Mouse (Mus musculus): ENCODE results near the gene 9430015G10Rik.
"Not testable (repeated sequence)": the region's sequence is repeated elsewhere in the genome, so short reads cannot be mapped to it uniquely, and the experiment has no call there.

9430015G10Rik gene

GRCm38 (mm10) chr4:156097770-156098366, 11.9 kb upstream of the 9430015G10Rik start:
- DNase-seq (ENCODE audit: low spot score) = no peak

DNA sequence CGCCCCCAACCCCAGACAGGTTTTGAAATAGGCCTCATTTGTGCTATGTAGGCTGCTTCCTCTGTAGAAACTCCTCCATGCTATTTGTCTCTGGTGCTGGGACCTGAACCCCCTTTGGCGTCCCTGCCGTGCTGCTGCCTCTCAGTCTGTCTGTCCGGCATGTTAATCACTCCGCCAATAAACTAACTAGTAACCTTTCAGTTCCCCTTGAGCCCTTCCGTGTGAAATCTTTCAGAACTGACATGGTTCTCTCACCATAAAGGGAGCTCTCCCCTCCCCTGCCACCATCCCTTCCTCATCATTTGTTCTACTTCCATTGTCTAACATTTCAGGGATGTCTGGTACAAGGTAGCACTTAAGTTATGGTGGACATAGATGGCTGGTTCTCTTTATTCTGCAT, 10.4 kb upstream of the 9430015G10Rik start:
- DNase-seq (ENCODE audit: low spot score) = no peak

GRCm38 (mm10) chr4:156100501-156100900, 9.3 kb upstream of the 9430015G10Rik start:
- DNase-seq (ENCODE audit: low spot score) = no peak

- DNase-seq (ENCODE audit: low spot score) = no peak
Measured at GRCm38 (mm10) chr4:156101481-156101903, 8.3 kb upstream of the 9430015G10Rik start.

GRCm38 (mm10) chr4:156103342-156103741, 6.4 kb upstream of the 9430015G10Rik start:
- DNase-seq (ENCODE audit: low spot score) = no peak

DNA sequence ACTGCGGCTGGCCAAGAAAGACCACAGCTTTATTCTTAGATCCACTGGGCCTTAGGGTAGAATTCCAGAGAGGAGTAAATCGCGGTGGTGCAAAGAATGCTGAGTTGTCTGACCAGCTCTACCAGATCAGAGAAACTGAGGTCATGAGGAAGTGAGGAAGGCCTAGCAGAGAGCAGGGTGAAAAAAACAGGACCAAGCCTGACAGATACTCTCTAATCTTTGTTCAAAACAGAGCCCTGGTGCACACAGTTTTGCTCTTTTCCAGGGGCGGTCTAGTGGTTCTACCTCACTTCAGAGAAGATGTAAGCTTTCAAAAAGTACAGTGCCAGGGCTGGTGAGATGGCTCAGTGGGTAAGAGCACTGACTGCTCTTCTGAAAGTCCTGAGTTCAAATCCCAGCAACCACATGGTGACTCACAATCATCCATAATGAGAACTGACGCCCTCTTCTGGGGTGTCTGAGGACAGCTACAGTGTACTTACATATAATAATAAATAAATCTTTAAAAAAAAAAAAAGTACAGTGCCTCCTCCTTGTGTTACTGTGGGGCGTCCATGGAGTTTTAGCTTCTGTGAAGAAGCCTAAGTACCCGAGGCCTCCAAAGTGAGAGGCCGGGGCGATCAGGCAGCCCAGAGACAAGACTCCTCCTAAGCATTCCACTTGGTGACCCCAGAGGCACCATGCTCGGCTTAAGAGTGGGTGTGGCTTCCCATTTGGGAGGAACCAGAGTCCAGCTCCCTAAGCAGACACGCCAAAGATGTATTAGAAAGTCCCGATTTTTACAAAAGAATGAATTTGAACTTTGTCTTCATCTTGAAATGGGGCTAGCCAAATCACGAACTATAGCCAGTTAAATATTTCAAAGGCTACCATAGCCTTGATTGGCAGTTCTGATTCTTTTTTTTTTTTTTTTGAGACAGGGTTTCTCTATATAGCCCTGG, 906 bp upstream of the 9430015G10Rik start:
- DNase-seq (ENCODE audit: low spot score) = no peak

- no peak for DNase-seq (ENCODE audit: low spot score)
Measured at GRCm38 (mm10) chr4:156124077-156124476, 14.3 kb downstream of the 9430015G10Rik start.

DNA sequence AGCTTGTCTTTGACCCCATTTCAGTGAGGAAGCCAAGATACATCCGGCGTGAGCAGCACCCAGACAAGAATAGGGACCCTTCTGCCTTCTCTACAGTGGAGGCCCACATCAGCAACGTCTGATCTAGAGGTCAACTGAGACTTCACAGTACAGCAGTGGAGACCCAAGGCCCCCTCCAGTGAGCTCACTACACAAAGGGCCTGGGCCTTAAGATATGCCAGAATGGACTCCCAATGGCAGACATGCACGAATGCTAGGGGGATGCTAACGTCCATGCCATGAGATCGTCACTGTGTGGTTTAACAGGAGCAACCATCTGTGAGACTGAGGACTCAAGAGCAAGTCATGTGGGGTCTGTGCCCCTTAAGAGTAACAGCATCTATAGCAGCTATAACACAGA, 15.6 kb downstream of the 9430015G10Rik start:
- DNase-seq (ENCODE audit: low spot score) = no peak

DNA sequence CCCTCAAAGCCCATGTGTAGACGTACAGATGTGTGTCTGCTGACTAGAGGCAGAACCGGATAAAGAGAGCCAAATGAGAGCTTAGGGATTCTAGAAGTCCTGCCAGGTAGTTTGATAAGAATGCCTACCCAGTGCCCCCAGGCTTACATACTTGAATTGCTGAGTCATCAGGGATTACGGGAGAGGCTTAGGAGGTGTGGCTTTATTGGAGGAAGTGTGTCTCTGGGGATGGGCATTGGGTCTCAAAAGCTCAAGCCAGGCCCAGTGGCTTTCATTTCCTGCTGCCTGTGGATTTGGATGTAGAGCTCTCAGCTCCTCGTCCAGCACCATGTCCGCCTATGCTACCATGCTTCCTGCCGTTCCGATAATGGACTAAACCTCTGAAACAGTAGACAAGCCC, 17.1 kb downstream of the 9430015G10Rik start:
- DNase-seq (ENCODE audit: low spot score) = no peak

- no peak for DNase-seq (ENCODE audit: low spot score)
Measured at GRCm38 (mm10) chr4:156128746-156129145, 19.0 kb downstream of the 9430015G10Rik start.

DNA sequence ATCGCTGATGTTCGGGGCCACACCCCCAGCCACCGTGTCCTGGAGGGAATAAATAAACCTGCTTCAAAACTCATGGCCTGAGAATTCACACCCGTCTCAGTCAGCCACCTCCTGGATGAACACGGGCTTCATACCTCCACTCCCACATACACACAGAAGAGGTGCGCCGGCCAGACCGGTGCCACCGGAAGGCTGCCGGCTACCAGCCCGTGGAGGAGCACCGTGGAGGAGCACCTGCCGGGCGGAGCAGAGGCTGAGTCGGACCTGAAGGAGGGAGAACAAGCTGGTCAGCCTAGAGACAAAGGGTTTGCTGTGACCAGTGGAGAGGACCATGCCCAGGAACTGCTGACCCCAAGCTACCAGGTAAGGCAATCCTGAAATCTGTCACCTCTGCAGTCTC, 20.7 kb downstream of the 9430015G10Rik start, which contains the start of gene Rnf223:
Gene Rnf223, plus strand, starts transcription at position 78 of the 400 bp plus-strand sequence.
- DNase-seq (ENCODE audit: low spot score) = peak; percentile 38

DNA sequence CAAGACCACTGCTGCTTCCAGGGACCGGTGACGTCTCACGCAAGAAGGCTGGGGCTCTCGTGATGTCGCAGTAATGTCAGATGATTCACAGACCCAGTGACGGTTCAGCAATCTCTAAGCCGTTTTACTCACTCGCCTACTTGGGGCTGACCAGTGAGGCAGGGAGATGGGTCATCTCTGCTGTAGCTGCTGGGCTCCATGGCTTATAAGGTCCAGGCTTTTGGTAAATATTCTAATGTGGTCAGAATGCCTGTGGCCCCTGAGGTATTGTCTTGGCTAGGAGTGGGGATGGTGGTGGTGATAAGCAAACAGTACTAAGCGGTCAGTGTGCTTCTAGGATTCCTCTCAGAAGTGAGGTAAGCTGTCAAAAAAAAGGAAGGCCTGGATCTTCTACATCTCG, 21.2 kb downstream of the 9430015G10Rik start:
- DNase-seq (ENCODE audit: low spot score) = no peak

- DNase-seq (ENCODE audit: low spot score) = no peak
Measured at GRCm38 (mm10) chr4:156133334-156133733, 23.6 kb downstream of the 9430015G10Rik start.

DNA sequence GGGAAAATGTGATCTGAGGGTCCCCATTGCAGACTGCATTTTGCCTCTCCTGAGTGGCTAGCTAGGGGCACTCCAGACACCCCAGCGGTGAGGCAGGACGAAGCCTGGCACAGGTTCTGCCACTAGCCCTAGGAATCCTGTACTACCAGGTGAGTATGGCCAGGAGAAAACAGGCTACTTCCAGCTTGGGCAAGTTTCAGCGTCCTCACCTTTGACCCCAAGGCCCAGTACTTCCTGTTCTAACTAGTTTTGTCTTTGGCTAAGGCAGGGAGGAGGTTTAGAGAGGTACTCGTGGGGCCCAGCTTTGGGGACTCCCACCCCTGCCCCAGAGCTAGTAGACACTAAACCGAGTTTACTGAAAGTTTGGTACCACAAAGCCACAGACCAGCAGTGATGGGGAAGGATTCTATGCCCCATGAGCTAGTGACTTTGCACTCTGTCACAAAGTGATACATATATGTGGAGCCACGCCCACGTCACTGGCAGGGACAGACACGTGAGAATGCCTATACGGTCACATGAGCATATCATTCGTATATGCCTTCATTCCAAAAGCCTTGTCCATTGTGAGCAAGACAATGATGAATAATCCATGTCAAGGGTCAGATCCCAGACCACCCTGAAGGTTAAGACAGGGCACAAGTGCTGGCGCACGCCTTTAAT, 24.3 kb downstream of the 9430015G10Rik start:
- peak; percentile 25 for DNase-seq (ENCODE audit: low spot score)

- no peak for DNase-seq (ENCODE audit: low spot score)
Measured at GRCm38 (mm10) chr4:156135112-156135511, 25.3 kb downstream of the 9430015G10Rik start.

DNA sequence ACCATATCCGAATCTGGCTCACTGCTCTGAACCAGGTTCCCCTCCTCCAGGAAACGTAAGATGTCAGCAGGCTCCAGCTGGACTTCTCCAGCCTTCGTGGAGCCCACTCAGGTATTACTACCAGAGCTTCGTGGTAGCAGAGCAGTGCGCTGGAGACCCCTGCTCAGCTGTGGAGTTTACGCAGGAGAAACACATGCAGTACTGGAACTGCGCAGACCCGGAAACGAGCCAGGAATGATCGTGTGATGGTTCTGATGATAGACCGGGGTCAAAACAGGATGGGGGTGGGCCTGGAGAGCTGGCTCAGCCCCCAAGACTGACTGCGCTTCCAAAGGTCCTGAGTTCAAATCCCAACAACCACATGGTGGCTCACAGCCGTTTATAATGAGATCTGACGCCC, 26.0 kb downstream of the 9430015G10Rik start:
- no peak for DNase-seq (ENCODE audit: low spot score)

GRCm38 (mm10) chr4:156136285-156137100, 26.7 kb downstream of the 9430015G10Rik start:
- DNase-seq (ENCODE audit: low spot score) = no peak

DNA sequence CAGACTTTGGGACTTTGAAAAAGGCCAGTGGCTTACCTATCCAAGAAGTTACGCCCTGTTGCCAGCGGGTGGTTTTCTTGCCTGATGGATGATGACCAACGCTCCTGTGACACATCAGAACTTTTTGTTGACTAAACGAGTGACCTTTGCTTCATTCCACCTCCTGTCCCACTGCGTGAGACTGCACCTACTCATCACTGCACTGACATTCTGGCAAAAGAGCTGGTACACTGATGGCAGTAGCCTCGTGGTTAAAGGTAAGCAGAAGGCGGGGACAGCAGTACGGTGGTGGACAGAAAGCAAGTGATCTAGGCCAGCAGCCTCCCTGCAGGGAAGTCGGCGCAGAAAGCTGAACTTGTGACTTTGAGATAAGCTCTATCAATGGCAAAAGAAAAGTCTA, 41.1 kb downstream of the 9430015G10Rik start:
- not testable (repeated sequence) for DNase-seq (ENCODE audit: low spot score)

GRCm38 (mm10) chr4:156154771-156155170, 45.0 kb downstream of the 9430015G10Rik start:
- peak; percentile 1 for DNase-seq (ENCODE audit: low spot score)

- DNase-seq (ENCODE audit: low spot score) = no peak
Measured at GRCm38 (mm10) chr4:156166477-156166876, 56.7 kb downstream of the 9430015G10Rik start.

- DNase-seq (ENCODE audit: low spot score) = no peak
Measured at GRCm38 (mm10) chr4:156168611-156169010, 58.8 kb downstream of the 9430015G10Rik start.

DNA sequence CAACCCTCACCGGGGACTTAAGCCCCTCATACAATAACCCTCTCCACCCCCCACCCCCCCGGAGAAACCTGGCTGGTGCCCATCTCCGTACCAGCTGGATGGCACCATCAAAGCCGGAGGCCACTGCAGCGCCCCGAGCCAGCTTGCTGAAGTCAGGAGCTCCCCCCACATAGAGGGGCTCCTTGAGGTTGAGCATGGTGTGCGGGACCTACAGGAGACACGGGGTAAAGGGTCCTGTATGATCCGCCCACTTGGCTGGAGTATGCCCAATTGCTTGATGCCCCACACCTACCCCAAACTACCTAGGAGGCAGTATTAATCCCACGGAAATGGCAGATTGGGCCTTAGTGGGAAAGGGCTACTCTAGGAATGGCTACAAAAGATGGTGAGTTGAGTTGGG, 59.3 kb downstream of the 9430015G10Rik start:
- DNase-seq (ENCODE audit: low spot score) = no peak
